Comparison of ENCODE assay signal across 9 mouse cellular contexts in the genomic region with DNA sequence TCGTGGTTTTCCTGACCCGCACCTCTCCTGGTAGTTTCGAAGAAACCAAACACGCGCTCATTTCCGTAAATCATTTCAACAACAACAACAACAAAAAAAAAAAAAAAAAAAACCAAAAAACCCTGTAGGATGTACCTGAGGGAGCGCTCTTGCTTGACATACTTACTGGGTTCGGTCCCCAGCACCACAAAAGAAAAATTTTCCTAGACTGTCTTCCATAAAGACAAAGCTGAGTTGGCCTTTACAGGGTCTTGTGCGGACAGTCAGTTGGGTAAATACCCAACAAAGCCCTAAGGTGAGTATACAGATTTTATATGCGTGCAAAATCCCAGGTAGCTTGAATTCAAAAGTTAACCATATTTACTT. TPM values are rescaled to one million over a fixed set of nuclear protein-coding genes. Genes with fewer than 3 reads are reported as not detected.
DNase-seq lines count a peak whose midpoint lies in the region; ATAC-seq and TF ChIP-seq lines count a peak whose summit lies in the region.
"Had no signal": no experiment of that assay in that cellular context is flagged by ENCODE, and none has a peak within 500 bp of the region (broad histone marks: within the 10 kb centered on the region; RNA-seq: fewer than 3 reads in every experiment).

No protein-coding gene starts in this region.

- TF ChIP-seq POLR2A in bone marrow, adult 2 months (IDR thresholded peaks at IDR 0.05; ENCODE audit: borderline replicate concordance, control insufficient read depth, low read depth, low read length) = no peak

- intact Hi-C loops in heart, postnatal 36 days (cut with DNase I) = loop anchor here (2.0 kb wide), 1 partner anchor 38 kb away; a partner anchor contains a TSS

- H3K27me3 ChIP-seq in heart, embryonic 16.5 days (ENCODE audit: control insufficient read depth, insufficient read depth, low read length) = no peaks in the 10 kb centered on the region
- H3K27me3 ChIP-seq in hindbrain, embryonic 11.5 days (ENCODE audit: control insufficient read depth, insufficient read depth, low read length) = no peaks in the 10 kb centered on the region
- H3K27me3 ChIP-seq in midbrain, embryonic 12.5 days = no peaks in the 10 kb centered on the region

- no peaks in the 10 kb centered on the region for H3K9me3 ChIP-seq in heart, embryonic 16.5 days (replicated peaks; ENCODE audit: control insufficient read depth, low read length)
- no peaks in the 10 kb centered on the region for H3K9me3 ChIP-seq in hindbrain, embryonic 11.5 days (ENCODE audit: control insufficient read depth, low read length)
- no peaks in the 10 kb centered on the region for H3K9me3 ChIP-seq in midbrain, embryonic 12.5 days

- TF ChIP-seq CTCF in bone marrow, adult 2 months (IDR thresholded peaks at IDR 0.05; ENCODE audit: control insufficient read depth, insufficient read depth, low read length) = no peak

- peaks cover 5% of the 10 kb centered on the region; the same call in 1 of the 2 replicates for H3K4me1 ChIP-seq in heart, embryonic 16.5 days (ENCODE audit: control insufficient read depth, insufficient read depth, low read length)
- no peaks in the 10 kb centered on the region; the same call in 1 of the 2 replicates for H3K4me1 ChIP-seq in bone marrow, adult 2 months (ENCODE audit: control insufficient read depth, insufficient read depth, low read length)
- H3K4me1 ChIP-seq in hindbrain, embryonic 11.5 days (replicated peaks; ENCODE audit: control insufficient read depth, insufficient read depth, low read length) = no peaks in the 10 kb centered on the region
- H3K4me1 ChIP-seq in midbrain, embryonic 12.5 days = peaks cover 9% of the 10 kb centered on the region; the same call in 1 of the 2 replicates

- no peak for DNase-seq in heart, postnatal 36 days
- no peak for DNase-seq in hindbrain, embryonic 11.5 days (ENCODE audit: low spot score)
- no peak for DNase-seq in left cerebral cortex, adult 11 months (ENCODE audit: low spot score)
- DNase-seq in right cerebral cortex, adult 18-20 months = no peak
- DNase-seq in kidney, postnatal 10 days = no peak

- no peak for ATAC-seq in heart, embryonic 16.5 days (replicated peaks; ENCODE audit: extremely low read depth, insufficient read depth, low FRiP score)
- peak; percentile 20; the same call in 1 of the 2 replicates for ATAC-seq in hindbrain, embryonic 11.5 days (ENCODE audit: low FRiP score)
- peak; percentile 28 for ATAC-seq in midbrain, embryonic 12.5 days (ENCODE audit: low FRiP score, low read depth)

- peak overlapping the region; percentile 86 for H3K27ac ChIP-seq in heart, embryonic 16.5 days (ENCODE audit: low read length)
- H3K27ac ChIP-seq in bone marrow, adult 2 months (ENCODE audit: control insufficient read depth, insufficient read depth, low read depth, low read length, poor library complexity) = no peak overlapping the region; the same call in 1 of the 2 replicates
- no peak overlapping the region for H3K27ac ChIP-seq in hindbrain, embryonic 11.5 days (ENCODE audit: low read depth, low read length)
- H3K27ac ChIP-seq in midbrain, embryonic 12.5 days (replicated peaks) = peak overlapping the region; percentile 67; the same call in 1 of the 2 replicates

- H3K9ac ChIP-seq in heart, embryonic 16.5 days (ENCODE audit: low read length) = peak overlapping the region; percentile 73
- H3K9ac ChIP-seq in hindbrain, embryonic 11.5 days (ENCODE audit: low read depth, low read length) = peak overlapping the region; percentile 46; the same call in 1 of the 2 replicates
- H3K9ac ChIP-seq in midbrain, embryonic 12.5 days (replicated peaks) = peak overlapping the region; percentile 72; the same call in 1 of the 2 replicates

- H3K4me3 ChIP-seq in heart, embryonic 16.5 days (ENCODE audit: low read length) = peak overlapping the region; percentile 57
- peak overlapping the region; percentile 73 for H3K4me3 ChIP-seq in bone marrow, adult 2 months (replicated peaks; ENCODE audit: control insufficient read depth, low read depth, low read length)
- H3K4me3 ChIP-seq in hindbrain, embryonic 11.5 days (ENCODE audit: low read depth, low read length) = peak overlapping the region; percentile 54
- peak overlapping the region; percentile 59 for H3K4me3 ChIP-seq in midbrain, embryonic 12.5 days

- H3K36me3 ChIP-seq in heart, embryonic 16.5 days (ENCODE audit: control insufficient read depth, insufficient read depth) = peaks cover 23% of the 10 kb centered on the region
- H3K36me3 ChIP-seq in hindbrain, embryonic 11.5 days (ENCODE audit: control insufficient read depth, insufficient read depth, low read length) = no peaks in the 10 kb centered on the region
- H3K36me3 ChIP-seq in midbrain, embryonic 12.5 days = peaks cover 29% of the 10 kb centered on the region

- peak overlapping the region; percentile 74 for H3K4me2 ChIP-seq in heart, embryonic 16.5 days (ENCODE audit: low read depth, low read length)
- peak overlapping the region; percentile 83 for H3K4me2 ChIP-seq in hindbrain, embryonic 11.5 days (replicated peaks; ENCODE audit: low read depth, low read length)
- peak overlapping the region; percentile 85 for H3K4me2 ChIP-seq in midbrain, embryonic 12.5 days (replicated peaks)

- WGBS in heart, embryonic 16.5 days = 21% methylated on average over 10 of the region's 10 CpGs
- WGBS in bone marrow, adult 2 months = 30% methylated on average over 10 of the region's 10 CpGs
- 19% methylated on average over 10 of the region's 10 CpGs for WGBS in hindbrain, embryonic 11.5 days
- 16% methylated on average over 10 of the region's 10 CpGs for WGBS in midbrain, embryonic 12.5 days

RNA-seq across cellular contexts. Expression of a gene that starts 0.3 kb away (rescaled TPM):
- 3.2 and 3.9 TPM in 2 replicates for polyA plus RNA-seq in heart, embryonic 16.5 days (2015; fragmentation: Nextera tagmentation; extraction: Ambion mirVana)
- under 1 TPM; 0.30 to 0.42 TPM for total RNA-seq in heart, postnatal 36 days (2021)
- polyA plus RNA-seq in bone marrow, adult 2 months (2011; ENCODE audit: insufficient read depth, insufficient read length, low replicate concordance, missing spikeins) = not detected in 2 replicates
- polyA plus RNA-seq in hindbrain, embryonic 11.5 days (2014; fragmentation: Nextera tagmentation; extraction: Ambion mirVana) = 5.9 and 6.0 TPM in 2 replicates
- polyA plus RNA-seq in midbrain, embryonic 12.5 days (2016; fragmentation: Nextera tagmentation; extraction: Ambion mirVana) = 5.1 and 6.8 TPM in 2 replicates

RNA-seq across cellular contexts. Expression of a gene that starts 12.3 kb away (rescaled TPM):
- polyA plus RNA-seq in heart, embryonic 16.5 days (2015; fragmentation: Nextera tagmentation; extraction: Ambion mirVana) = 25.2 and 25.8 TPM in 2 replicates
- 10 to 100 TPM; 20.4 to 23.2 TPM for total RNA-seq in heart, postnatal 36 days (2021)
- 8.0 and 14.1 TPM in 2 replicates for polyA plus RNA-seq in bone marrow, adult 2 months (2011; ENCODE audit: insufficient read depth, insufficient read length, low replicate concordance, missing spikeins)
- 18.4 and 21.0 TPM in 2 replicates for polyA plus RNA-seq in hindbrain, embryonic 11.5 days (2014; fragmentation: Nextera tagmentation; extraction: Ambion mirVana)
- 24.4 and 24.6 TPM in 2 replicates for polyA plus RNA-seq in midbrain, embryonic 12.5 days (2016; fragmentation: Nextera tagmentation; extraction: Ambion mirVana)

RNA-seq across cellular contexts. Expression of a gene that starts 27.1 kb away (rescaled TPM):
- 1.5 and 1.7 TPM in 2 replicates for polyA plus RNA-seq in heart, embryonic 16.5 days (2015; fragmentation: Nextera tagmentation; extraction: Ambion mirVana)
- under 1 TPM; 0.67 to 0.76 TPM for total RNA-seq in heart, postnatal 36 days (2021)
- polyA plus RNA-seq in bone marrow, adult 2 months (2011; ENCODE audit: insufficient read depth, insufficient read length, low replicate concordance, missing spikeins) = 0.66 TPM in 1 of 2 replicates, not detected in the other
- polyA plus RNA-seq in hindbrain, embryonic 11.5 days (2014; fragmentation: Nextera tagmentation; extraction: Ambion mirVana) = 2.5 and 3.4 TPM in 2 replicates
- 2.5 and 2.9 TPM in 2 replicates for polyA plus RNA-seq in midbrain, embryonic 12.5 days (2016; fragmentation: Nextera tagmentation; extraction: Ambion mirVana)

RNA-seq across cellular contexts. Expression of a gene that starts 37.5 kb away (rescaled TPM):
- 1.9 and 2.2 TPM in 2 replicates for polyA plus RNA-seq in heart, embryonic 16.5 days (2015; fragmentation: Nextera tagmentation; extraction: Ambion mirVana)
- 1 to 10 TPM; 1.2 to 1.5 TPM for total RNA-seq in heart, postnatal 36 days (2021)
- polyA plus RNA-seq in bone marrow, adult 2 months (2011; ENCODE audit: insufficient read depth, insufficient read length, low replicate concordance, missing spikeins) = not detected in 2 replicates
- polyA plus RNA-seq in hindbrain, embryonic 11.5 days (2014; fragmentation: Nextera tagmentation; extraction: Ambion mirVana) = 5.2 and 5.9 TPM in 2 replicates
- 6.8 and 7.4 TPM in 2 replicates for polyA plus RNA-seq in midbrain, embryonic 12.5 days (2016; fragmentation: Nextera tagmentation; extraction: Ambion mirVana)

RNA-seq across cellular contexts. Expression of a gene that starts 38.1 kb away (rescaled TPM):
- polyA plus RNA-seq in heart, embryonic 16.5 days (2015; fragmentation: Nextera tagmentation; extraction: Ambion mirVana) = not detected in 2 replicates
- not detected for total RNA-seq in heart, postnatal 36 days (2021)
- polyA plus RNA-seq in bone marrow, adult 2 months (2011; ENCODE audit: insufficient read depth, insufficient read length, low replicate concordance, missing spikeins) = not detected in 2 replicates
- polyA plus RNA-seq in hindbrain, embryonic 11.5 days (2014; fragmentation: Nextera tagmentation; extraction: Ambion mirVana) = not detected in 2 replicates
- not detected in 2 replicates for polyA plus RNA-seq in midbrain, embryonic 12.5 days (2016; fragmentation: Nextera tagmentation; extraction: Ambion mirVana)
- total RNA-seq: hematopoietic stem cell, adult 5-6 weeks had no signal

Comparison
In these comparisons a context has a peak if more than half of its experiments do, and no peak if none do; other contexts are left out.
1. H3K27ac ChIP-seq: peak in heart, embryonic 16.5 days (single experiment) and midbrain, embryonic 12.5 days (single experiment); none in bone marrow, adult 2 months (single experiment) and hindbrain, embryonic 11.5 days (single experiment).
2. Peak in every context shown above with its lines, with median percentiles within 50 percentile points of each other: H3K4me2 ChIP-seq, H3K4me3 ChIP-seq and H3K9ac ChIP-seq.